Mouse (Mus musculus): Measurements from ENCODE around the gene Dffa.

Gene Dffa

DNA sequence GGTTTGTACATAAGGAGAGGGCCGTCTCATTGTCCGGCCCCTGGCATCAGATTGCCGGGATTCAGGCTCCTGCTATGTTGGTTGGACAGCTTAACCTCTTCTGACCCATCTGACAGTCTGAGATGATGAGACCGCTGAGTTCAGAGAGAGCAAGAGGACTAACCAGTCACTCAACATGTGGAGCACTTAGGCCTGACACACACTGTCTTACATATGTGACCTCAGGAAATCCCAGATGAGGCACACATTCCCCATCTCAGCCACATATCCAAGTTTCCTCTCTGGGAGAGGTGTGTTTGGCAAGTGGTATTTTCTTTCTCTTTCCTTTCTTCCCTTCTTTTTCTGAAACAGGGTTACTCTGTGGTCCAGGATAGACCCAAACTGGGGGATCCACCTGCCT lies 41.2 kb downstream of the Dffa start:
- no peak for DNase-seq (ENCODE audit: extremely low read depth, insufficient read length, low spot score)

DNA sequence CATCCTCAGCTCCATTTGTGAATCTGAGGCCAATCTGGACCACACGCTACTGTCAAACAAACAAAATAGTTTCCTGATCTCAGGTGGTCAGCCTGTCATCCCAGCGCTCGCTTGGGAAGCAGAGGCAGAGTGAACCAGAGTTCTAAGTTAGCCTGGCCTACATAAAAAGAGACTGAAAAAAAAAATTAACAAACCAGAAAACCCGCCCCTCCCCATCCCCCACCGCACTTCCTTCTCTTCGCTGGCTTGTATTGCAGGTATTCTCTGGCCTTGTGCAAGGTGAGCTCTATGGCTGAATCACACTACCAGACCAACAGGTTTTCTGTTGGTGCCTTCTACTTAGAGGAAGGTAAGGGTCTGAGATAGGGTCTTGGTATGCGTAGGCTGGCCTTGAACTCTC lies 43.6 kb downstream of the Dffa start:
- DNase-seq (ENCODE audit: extremely low read depth, insufficient read length, low spot score) = no peak

DNA sequence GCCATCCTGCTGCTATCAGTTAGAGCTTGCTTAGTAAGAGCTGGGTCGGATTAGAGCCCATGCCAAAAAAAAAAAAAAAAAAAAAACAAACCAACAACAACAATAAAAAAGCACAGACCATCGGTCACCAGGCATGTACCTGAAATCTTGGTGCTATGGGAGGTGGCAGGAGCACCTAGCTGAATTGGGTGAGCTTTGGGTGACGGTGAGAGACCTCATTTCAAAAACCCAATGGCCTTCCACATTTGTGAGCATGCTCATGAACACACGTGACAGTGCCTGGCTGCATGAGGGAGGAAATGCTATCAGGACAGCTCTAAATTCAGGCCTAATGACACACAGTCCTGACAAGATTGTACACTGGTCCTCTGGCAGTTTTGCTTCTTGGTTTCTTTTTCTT lies 44.1 kb downstream of the Dffa start:
- no peak for DNase-seq (ENCODE audit: extremely low read depth, insufficient read length, low spot score)

DNA sequence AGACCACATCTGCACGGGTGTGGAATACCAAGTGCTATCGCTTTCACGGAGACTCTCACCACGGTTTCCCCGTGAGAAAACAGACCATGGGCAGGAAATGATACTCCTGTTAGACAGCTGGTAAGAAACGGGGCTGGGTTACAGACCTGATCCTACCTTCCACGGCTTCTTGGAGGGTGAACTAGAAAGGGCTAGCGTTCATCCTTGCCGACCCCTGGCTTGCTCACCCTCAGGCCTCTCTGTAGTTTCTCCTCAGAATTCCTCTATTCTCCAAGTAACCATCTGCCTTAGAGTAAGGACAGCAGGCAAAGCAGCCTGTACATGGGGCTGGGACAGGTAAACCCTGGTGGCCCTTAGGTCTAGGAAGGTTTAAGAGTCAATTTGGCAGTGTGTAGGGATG lies 45.2 kb downstream of the Dffa start:
- DNase-seq (ENCODE audit: extremely low read depth, insufficient read length, low spot score) = no peak

DNA sequence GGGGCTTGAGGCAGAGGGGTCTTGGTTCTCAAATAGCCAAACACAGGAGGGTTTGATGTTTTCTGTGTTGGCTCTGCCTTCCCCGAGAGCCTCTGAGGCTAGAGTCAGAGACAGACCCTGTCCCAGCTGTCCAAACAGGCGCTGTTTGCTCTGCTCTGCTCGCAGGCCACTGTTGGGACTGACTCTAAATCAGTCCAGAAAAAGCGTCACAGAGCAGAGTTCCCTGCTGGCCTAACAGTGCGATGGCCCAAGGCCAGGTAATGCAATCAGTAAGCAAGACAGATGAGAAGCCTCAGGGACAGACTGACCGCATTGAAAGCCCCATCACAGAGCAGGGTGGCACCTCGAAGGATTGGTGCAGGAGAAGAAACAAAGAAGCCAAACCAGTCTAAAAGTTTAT lies 45.7 kb downstream of the Dffa start:
- DNase-seq (ENCODE audit: extremely low read depth, insufficient read length, low spot score) = no peak

DNA sequence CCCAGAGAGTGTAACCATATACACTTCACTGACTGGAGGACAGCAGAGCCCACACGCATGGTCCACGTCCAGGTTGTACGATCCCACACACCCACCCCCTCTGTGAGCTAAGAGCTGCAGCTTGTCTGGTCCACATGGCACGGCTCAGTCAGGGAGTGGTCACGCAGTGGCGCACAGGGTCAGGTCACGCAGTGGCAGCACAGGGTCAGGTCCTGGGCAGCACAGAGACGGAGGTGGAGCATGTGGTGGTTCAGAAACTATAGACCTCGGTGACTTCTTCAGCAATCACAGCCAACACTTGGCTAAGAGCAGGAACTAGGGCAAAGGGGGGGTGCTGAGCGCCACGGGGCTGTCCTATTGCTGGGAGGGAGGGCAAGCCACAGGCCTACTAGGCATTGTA lies 46.3 kb downstream of the Dffa start:
- DNase-seq (ENCODE audit: extremely low read depth, insufficient read length, low spot score) = no peak

DNA sequence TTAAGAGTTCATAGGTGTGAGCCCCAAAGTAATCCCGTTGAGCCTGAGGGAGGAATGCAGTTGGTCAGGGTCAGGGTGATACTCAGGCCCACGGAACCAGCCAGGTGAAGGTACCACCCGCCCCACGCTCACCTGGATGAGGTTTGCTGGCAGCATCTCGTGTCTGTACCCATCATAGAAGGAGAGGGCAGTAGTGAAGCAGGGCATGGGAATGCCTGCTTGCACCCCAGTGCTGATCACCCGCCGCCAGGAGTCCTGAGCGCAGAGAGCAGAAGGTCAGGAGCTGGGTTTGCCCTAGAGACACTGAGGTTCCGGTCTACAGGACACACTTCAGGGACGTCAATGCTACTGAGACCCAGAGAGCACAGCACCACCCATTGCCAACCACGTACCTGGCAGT lies 46.8 kb downstream of the Dffa start:
- DNase-seq (ENCODE audit: extremely low read depth, insufficient read length, low spot score) = no peak

DNA sequence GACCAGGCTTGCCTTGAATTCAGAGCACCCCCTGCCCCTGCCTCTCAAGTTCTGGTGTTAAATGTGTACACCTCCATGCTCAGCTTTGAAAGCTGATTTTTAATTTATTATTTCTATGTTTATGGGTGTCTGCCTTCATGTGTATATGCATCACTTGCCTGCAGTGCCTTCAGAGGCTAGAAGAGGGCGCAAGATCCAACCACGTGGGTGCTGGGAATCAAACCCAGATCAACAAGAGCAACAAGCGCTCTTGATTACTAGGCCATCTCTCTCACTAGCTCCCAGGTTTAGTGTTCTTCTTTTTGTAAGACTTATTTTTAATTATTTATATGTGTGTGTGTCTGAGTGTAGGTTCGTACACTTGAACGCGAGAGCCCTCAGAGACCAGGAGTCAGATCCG lies 50.9 kb downstream of the Dffa start:
- DNase-seq (ENCODE audit: extremely low read depth, insufficient read length, low spot score) = no peak

DNA sequence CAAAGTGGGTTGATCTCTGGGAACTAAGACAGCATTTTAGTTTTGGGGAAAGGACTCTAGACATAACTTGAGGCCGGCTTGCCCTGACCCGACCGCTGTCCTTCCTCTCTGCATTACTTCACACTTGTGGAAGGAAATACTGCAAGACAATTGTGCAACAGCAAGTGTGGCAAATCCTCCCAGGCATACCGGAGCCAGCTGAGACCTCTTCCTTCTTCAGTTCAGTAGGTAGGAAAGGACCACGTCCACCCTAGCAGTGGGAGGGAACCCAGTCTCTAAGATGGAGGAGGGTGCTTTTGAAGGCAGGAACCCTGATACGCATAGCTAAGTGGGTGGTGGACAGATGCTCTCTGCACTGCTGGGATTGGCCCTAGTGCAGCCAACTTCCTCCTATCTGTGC lies 51.8 kb downstream of the Dffa start:
- no peak for DNase-seq (ENCODE audit: extremely low read depth, insufficient read length, low spot score)

DNA sequence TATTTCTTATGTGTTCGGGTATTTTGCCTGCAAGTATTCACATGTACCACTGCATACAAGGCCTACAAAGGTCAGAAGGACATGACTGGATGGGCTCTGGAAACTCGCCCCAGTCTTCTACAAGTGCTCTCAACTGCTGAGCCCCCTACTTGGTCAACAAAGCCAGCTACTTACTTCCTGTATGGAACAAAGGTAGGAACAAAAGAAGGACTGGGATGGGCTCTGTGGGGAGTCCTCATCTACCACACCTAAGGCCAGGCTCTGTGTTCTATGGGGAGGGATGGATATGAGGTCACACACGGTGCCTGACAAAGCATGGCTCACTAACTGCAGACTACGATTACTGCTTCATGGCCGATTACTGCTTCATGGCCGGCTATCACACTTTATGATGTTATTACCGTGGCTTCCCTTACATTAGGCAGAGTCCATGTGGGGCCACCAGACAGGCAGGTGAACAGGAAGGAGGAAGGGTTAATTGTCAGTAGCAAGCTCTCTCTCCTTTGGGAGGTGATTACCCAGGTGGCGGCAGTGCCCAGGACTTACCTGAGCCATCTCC lies 53.5 kb downstream of the Dffa start:
- no peak for DNase-seq (ENCODE audit: extremely low read depth, insufficient read length, low spot score)

DNA sequence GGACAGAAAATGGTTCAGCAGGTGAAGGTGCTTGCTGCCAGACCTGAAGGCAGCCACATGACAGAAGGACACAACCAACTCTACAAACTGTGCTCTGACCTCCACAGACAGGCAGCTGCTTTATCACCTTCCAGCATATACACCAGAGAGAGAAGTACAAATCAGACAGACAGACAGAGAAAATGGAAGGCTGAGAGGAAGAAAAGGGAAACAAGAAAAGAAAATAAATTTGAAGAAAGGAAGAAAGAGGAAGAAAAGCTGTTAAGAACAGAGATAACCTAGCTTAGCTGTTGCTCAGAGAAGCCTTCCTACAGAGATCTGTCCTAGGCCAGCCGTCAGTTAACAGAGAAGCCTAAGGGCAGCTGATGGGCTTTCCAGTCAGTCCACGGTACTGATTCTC lies 55.3 kb downstream of the Dffa start:
- DNase-seq (ENCODE audit: extremely low read depth, insufficient read length, low spot score) = no peak

DNA sequence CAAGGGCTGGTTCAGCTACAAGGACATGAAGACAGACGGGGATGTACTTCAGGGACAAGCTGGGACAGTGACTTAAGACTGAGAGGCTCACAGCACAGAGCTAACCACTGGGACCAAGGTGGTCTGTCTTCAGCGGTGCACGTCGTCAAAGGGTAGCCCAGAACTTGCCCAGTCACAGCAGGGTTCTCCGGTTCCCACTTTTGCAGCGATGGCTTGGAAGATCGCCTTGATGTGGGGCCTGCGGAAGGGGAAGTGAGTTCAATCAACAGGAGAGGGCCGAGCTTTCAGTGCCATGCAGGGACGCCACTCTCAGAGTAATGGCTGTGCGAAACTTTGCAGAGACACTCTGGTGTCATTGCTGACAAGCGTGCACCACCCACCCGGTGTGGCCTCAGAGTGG lies 55.9 kb downstream of the Dffa start:
- DNase-seq (ENCODE audit: extremely low read depth, insufficient read length, low spot score) = no peak

DNA sequence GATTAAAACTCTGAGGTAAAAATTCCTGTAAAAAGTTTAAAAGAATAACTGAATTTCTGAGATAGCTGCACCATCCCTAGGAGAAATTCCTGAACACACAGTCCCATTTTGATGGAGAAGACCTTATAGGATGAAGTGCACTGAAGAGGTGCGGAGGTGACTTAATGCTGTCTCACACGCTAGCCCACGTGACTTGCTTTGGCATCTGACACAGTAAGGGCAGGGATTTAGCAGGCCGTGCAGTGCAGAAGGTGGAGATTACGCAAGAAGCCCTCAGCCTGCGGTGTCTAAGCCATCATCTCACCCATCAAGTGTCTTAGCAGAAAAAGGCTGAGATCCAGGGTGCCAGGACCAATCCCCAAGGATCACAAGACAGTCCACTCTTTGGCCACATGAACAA lies 57.2 kb downstream of the Dffa start:
- peak; percentile 41 for DNase-seq (ENCODE audit: extremely low read depth, insufficient read length, low spot score)

DNA sequence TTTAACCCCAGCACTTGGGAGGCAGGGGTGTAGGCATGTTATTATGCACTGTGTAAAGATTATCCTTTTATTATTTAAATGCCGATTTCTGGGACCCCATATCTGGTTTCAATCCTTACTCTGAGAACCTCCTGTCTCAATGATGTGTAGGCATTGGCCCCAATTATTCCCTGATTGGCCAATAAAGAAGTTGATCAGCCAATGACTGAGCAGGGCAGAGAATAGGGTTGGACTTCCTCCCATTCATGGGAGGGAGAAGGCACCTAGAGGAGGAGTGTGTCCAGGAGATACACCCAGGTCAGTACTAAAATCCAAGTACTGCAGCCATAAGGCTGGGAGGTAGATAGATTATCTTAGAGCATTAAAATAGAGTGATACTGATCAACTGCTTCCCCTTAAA lies 59.2 kb downstream of the Dffa start:
- DNase-seq (ENCODE audit: extremely low read depth, insufficient read length, low spot score) = no peak

DNA sequence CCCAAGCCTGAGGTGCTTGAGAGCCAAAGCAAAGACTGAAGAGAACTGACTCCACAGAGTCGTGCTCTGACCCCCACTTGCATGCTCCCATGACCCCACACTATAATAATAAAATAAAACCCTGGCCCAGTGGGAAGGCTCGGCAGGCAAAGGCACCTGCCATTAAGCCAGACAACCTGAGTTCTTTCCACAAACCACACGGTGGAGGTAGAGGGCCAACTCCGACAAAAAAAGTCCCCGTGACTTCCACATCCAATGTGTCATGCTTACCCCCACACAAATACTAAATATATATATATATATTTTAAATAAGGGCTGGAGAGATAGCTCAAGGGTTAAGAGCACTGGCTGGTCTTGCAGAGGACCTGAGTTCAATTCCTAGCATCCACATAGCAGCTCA lies 60.2 kb downstream of the Dffa start:
- DNase-seq (ENCODE audit: extremely low read depth, insufficient read length, low spot score) = no peak

DNA sequence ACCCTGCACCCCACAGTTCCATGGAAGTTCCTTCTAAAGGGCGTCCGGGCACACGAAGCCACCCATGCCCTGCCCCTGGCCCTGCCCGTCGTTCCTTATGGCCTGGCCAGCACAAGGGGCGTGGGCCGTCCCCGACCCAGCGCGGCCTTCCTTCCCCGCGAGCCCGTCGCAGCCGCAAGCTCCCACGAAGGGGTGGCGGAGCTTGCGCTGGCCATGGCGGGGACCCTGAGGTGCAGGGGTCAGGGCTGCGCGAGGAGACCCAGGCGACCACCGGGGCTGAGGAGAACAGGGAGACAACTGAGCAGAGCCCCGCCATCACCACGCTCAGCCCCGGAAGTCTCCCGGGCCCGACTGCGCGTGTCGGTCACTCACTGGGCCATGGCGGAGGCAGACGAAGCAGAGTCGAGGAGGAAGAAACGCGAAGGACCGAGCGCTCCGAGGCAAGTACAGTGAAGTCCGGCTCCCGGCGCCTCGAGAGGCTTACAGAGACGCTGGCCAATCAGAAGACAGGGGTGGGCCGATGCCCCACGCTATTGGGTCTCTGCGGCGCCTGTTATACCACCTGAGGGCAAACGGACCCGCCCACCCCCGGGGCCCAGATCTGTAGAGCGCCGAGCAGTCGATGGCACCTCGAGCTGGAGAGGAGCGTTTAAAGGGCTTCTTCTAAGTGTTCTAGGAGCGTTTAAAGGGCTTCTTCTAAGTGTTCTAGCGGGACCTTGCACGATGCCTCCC lies 62.4 kb downstream of the Dffa start, which contains the start of gene Pgd:
TSS of gene Pgd (minus strand) at position 557 of the 732 bp plus-strand sequence.
- peak; percentile 96 for DNase-seq (ENCODE audit: extremely low read depth, insufficient read length, low spot score)

DNA sequence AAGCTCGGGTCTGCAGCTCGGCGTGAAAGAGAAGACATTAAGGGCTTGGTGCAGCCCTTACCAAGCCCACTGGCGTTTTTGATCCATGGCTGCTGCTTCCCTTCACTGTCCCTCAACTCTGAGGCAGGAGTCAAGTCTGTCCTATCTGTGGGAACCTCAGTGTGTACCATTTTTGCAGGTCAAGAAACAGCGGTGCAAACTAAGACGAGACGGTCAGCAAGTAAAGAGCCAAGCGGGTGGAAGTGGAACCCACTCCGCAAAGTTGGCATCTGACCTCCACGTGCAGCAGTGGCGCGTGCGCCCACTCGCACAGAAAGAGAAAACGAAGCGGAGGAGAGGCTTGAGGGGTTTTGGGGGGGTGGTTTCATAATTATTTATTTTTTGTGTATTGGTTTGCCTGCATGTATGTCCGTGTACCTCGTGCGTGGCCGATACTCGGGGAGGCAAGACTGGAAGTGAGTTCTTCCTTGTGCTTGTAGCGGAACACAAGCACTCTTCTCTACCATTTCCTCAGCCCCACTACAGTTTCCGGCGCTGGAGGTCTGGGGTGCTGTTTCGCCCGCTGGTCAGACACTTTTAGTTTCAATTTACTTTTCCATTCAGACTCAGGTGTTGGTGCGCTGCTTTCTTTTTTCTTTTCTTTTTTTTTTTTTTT lies 63.1 kb downstream of the Dffa start:
- DNase-seq (ENCODE audit: extremely low read depth, insufficient read length, low spot score) = no peak

DNA sequence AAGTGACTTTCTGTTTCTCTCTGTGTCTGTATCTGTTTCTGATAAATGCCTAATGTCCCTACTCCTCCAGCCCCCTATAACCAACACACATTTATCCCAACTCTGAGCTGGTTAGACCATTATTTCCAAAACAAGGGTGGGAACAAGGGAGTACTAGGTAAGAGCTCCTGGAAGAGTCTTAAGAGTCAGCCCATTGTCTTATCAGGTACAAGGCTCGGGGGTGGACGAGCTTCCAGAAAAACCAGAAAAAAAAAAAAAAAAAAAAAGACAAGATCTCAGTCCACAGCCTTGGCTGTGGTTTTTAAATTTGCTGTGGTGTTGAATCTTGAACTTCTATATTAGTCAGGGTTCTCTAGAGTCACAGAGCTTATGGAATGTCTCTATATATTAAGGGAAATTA lies 64.1 kb downstream of the Dffa start:
- no peak for DNase-seq (ENCODE audit: extremely low read depth, insufficient read length, low spot score)

DNA sequence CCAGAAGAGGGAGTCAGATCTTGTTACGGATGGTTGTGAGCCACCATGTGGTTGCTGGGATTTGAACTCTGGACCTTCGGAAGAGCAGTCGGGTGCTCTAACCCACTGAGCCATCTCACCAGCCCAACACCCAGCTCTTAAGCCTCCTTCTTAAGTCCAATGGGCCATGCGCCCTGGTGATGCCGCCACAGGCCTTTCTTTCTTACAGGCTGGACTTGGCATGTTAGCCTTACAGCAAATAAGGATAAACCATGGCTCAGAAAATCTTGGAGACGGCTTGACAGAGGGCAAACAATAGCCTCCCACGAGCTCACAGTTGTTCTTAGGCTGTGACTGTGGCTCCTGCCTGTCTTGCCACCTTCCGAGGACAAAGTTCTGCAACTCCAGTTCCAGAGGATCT lies 66.0 kb downstream of the Dffa start:
- DNase-seq (ENCODE audit: extremely low read depth, insufficient read length, low spot score) = peak; percentile 56
